Mouse (Mus musculus): ENCODE measurements at regions not wholly inside any gene's neighbourhood (a gene's known extent, or its start where the extent isn't known, plus 50 kb on each side); places are given as distances from the start of the nearest gene placed in this dataset.

DNA sequence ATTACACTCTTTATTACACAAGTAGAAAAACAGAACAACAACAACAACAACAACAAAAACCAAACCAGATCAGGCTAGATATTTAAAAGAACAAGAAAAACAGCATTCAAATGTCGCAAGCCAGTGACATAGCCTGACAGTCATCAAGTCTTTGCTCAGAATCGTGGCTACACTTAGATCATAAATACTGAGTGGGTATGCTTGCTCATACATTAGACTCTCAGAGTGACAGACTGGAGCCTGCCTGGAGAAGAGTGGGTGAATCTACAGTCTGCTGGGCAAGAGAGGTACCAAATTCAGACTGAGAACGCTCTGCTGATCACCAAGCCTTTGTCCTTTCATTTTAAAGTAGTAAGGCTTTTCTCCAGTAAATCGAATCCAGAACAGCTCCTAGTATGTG, 202.4 kb upstream of the Cnr1 start:
- TF ChIP-seq GATA1 (IDR thresholded peaks at IDR 0.05; ENCODE audit: low read length) (no peak), TAL1 (IDR thresholded peaks at IDR 0.05; ENCODE audit: low read length) (no peak)
